Mouse (Mus musculus) myocyte (in vitro differentiated cells): ENCODE data around the gene Auts2.

Experiments used
- CEBPB ChIP-seq: IDR thresholded peaks from 2 replicates; pipeline ENCODE4 v1.6.1; 2011; ENCODE audit warnings: mild to moderate bottlenecking, moderate library complexity; ENCODE audit not compliant: poor library complexity, insufficient read depth, severe bottlenecking
- E2F4 ChIP-seq: IDR thresholded peaks from one replicate; pipeline ENCODE4 v1.6.1; 2011; ENCODE audit warnings: mild to moderate bottlenecking, control low read depth, moderate library complexity; ENCODE audit not compliant: insufficient read depth
- MAX ChIP-seq: IDR thresholded peaks from one replicate; pipeline ENCODE4 v1.6.1; 2011; ENCODE audit warnings: low read depth, mild to moderate bottlenecking, control low read depth
- MYOD1 ChIP-seq, 3 experiments: IDR thresholded peaks; one replicate each; pipeline ENCODE4 v1.6.1; 2011; ENCODE audit warnings: control low read depth in 2 of 3, low read depth in 2 of 3, mild to moderate bottlenecking in 2 of 3, moderate library complexity in 1 of 3; ENCODE audit not compliant: insufficient read length in 2 of 3, control insufficient read depth in 1 of 3
- MYOG ChIP-seq, 3 experiments: IDR thresholded peaks; one replicate each; pipeline ENCODE4 v1.6.1; 2011; ENCODE audit warnings: control low read depth in 2 of 3, low read depth in 2 of 3, mild to moderate bottlenecking in 2 of 3; ENCODE audit not compliant: insufficient read length in 2 of 3, control insufficient read depth in 1 of 3, insufficient read depth in 1 of 3
- POLR2A ChIP-seq: IDR thresholded peaks from one replicate; pipeline ENCODE4 v1.6.1; 2011; ENCODE audit warnings: low read depth, mild to moderate bottlenecking, control low read depth, moderate library complexity; ENCODE audit not compliant: insufficient read length
- POLR2AphosphoS2 ChIP-seq: IDR thresholded peaks from one replicate; pipeline ENCODE4 v1.6.1; 2011; ENCODE audit warnings: low read depth, control low read depth; ENCODE audit not compliant: insufficient read length
- REST ChIP-seq: IDR thresholded peaks from one replicate; pipeline ENCODE4 v1.6.1; 2011; ENCODE audit warnings: mild to moderate bottlenecking, control low read depth, moderate library complexity; ENCODE audit not compliant: insufficient read depth, insufficient read length
- TCF12 ChIP-seq: IDR thresholded peaks from one replicate; pipeline ENCODE4 v1.6.1; 2011; ENCODE audit warnings: mild to moderate bottlenecking, control low read depth; ENCODE audit not compliant: poor library complexity, insufficient read depth, severe bottlenecking
- TCF3 ChIP-seq: IDR thresholded peaks from one replicate; pipeline ENCODE4 v1.6.1; 2011; ENCODE audit warnings: low read depth, control low read depth; ENCODE audit not compliant: insufficient read length
- USF1 ChIP-seq: IDR thresholded peaks from one replicate; pipeline ENCODE4 v1.6.1; 2011; ENCODE audit warnings: low read depth, mild to moderate bottlenecking, control low read depth, moderate library complexity

DNA sequence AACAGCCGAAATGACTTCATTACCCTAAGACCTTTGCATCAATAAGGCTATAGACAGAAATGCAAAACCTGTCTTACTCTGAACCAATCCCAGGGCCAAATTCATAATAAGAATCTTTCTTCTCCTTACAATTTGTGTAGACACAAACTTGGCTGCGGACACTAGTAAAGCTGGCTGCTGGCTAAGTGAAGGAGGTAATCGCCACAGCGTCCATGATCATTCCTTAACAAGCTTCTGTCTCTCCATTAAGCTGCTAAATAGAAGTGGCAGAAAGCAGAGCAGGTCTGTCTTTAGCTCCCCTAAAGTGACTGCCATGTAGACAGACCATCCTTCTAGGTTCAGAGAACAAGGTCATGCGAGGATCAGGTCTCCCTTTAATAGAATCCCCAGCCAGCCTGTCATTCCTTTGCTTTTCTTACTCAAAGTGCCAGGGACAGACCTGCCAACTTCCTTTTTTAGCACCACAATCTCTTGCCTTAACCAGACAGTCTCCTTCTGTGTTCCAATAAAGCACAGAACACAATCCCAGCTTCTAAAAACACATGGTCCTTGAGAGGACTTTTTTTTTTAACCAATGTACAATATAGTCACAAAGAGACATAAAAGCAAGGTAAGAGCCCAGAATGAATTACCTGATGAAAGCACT, 70.8 kb downstream of the Auts2 start:
- TF ChIP-seq POLR2AphosphoS2 = no peak
- no peak for TF ChIP-seq TCF12
- no peak for TF ChIP-seq POLR2A
- TF ChIP-seq USF1 = no peak
- TF ChIP-seq MYOD1 (IDR thresholded peaks at IDR 0.05; ENCODE audit: control insufficient read depth in 1 of 3, insufficient read length in 2 of 3, low read depth in 2 of 3) = no peak
- TF ChIP-seq MAX = no peak
- no peak for TF ChIP-seq E2F4
- no peak for TF ChIP-seq MYOG (IDR thresholded peaks at IDR 0.05; ENCODE audit: control insufficient read depth in 1 of 3, insufficient read depth in 1 of 3, insufficient read length in 2 of 3, low read depth in 2 of 3)
- no peak for TF ChIP-seq TCF3
- TF ChIP-seq REST = no peak
- TF ChIP-seq CEBPB = no peak
